Mouse (Mus musculus) olfactory bulb, adult 2 months (tissue): Measurements from ENCODE around the gene Gm14085.
"Not testable (repeated sequence)": the region's sequence is repeated elsewhere in the genome, so short reads cannot be mapped to it uniquely, and the experiment has no call there.

Experiments
- CTCF ChIP-seq: fragments of 200-500 bp; IDR thresholded peaks from 2 replicates; pipeline ENCODE4 v1.5.1; 2012; ENCODE audit warnings: low read depth, mild to moderate bottlenecking, low read length, moderate library complexity; ENCODE audit not compliant: insufficient read depth
- POLR2A ChIP-seq: fragments of 200-500 bp; IDR thresholded peaks from 2 replicates; pipeline ENCODE4 v1.6.1; 2012; ENCODE audit warnings: mild to moderate bottlenecking, low read depth, low read length, moderate library complexity; ENCODE audit not compliant: insufficient read depth

DNA sequence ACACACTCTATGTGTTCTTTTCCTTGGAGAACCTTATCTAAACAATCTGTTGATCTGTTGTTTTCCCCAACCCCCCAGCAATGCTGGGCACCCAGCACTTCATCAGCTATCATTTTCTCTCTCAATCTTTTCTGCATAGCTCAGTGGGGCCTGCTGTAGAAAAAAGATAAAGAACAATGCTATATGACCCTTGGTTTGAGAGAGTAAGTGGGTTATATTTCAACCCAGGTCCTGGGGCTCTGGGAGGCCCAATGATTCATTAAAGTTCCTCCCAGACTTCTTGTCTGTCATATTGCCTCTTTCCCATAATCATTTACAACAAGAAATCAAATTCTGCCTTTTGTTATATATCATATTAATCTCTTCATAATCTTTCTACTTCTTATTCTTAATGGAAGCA, 1.4 kb downstream of the Gm14085 start:
- TF ChIP-seq POLR2A, CTCF: not testable (repeated sequence)
